In the genomic region with DNA sequence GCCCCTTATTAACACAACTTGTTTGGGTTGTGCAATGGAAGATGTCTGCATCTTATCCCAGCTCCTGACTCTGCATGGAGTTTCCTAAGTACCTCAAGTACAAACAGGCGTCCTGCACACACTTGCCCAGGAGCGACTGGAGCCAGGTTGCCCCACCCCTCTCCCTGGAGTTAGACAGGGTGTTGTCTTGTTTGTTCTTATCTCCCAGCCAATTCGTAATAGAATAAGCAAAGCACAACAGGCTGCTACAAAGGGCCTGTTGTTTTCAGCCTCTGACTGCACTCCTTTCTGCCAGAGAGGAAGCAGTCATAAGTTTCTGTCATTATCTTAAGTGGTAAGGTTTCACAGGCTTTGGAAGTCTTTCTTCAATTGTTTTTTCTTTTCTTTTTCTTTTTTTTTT, we compare ENCODE assay signal across 10 mouse cellular contexts.
DNase-seq lines count a peak whose midpoint lies in the region; ATAC-seq and TF ChIP-seq lines count a peak whose summit lies in the region.
"Had no signal": no experiment of that assay in that cellular context is flagged by ENCODE, and none has a peak within 500 bp of the region (broad histone marks: within the 10 kb centered on the region; RNA-seq: fewer than 3 reads in every experiment).

No protein-coding gene starts in this region.

- no peaks in the 10 kb centered on the region for H3K36me3 ChIP-seq in hindbrain, postnatal 0 days (ENCODE audit: insufficient read depth, low read length)

- H3K4me3 ChIP-seq in hindbrain, postnatal 0 days (ENCODE audit: low read length) = no peak overlapping the region

- no peak overlapping the region for H3K27ac ChIP-seq in hindbrain, postnatal 0 days

- no peaks in the 10 kb centered on the region for H3K4me1 ChIP-seq in hindbrain, postnatal 0 days (ENCODE audit: insufficient read depth, low read length)

- TF ChIP-seq CTCF in hindbrain, postnatal 0 days (IDR thresholded peaks at IDR 0.05; ENCODE audit: low read depth) = no peak

- no peak overlapping the region for H3K9ac ChIP-seq in hindbrain, postnatal 0 days (replicated peaks; ENCODE audit: low read length)

- 42% methylated on average over 3 of the region's 3 CpGs for WGBS in hindbrain, postnatal 0 days

- no peaks in the 10 kb centered on the region for H3K9me3 ChIP-seq in hindbrain, postnatal 0 days (ENCODE audit: low read length)

- no peak overlapping the region for H3K4me2 ChIP-seq in hindbrain, postnatal 0 days (ENCODE audit: low read depth, low read length)

- H3K27me3 ChIP-seq in hindbrain, postnatal 0 days (ENCODE audit: insufficient read depth, low read length) = no peaks in the 10 kb centered on the region
- H3K27me3 ChIP-seq: Patski had no signal

- DNase-seq in gastrocnemius, adult 18-20 months (ENCODE audit: low spot score) = peak; percentile 48
- no peak for DNase-seq in gastrocnemius, postnatal 4 days (ENCODE audit: low spot score in 2 of 2)
- DNase-seq in gastrocnemius, adult 8-10 months (ENCODE audit: low spot score in 2 of 2) = peak; percentile 27
- DNase-seq in heart, postnatal 4 days = peak; percentile 31
- no peak for DNase-seq in hindbrain, postnatal 0 days (ENCODE audit: low spot score)
- DNase-seq in kidney, postnatal 14 days = no peak
- DNase-seq in retina, embryonic 14.5 days (ENCODE audit: low spot score) = no peak

- ATAC-seq in megakaryocyte-erythroid progenitor cell, adult 5-6 weeks (replicated peaks; ENCODE audit: low FRiP score, low TSS enrichment, poor library complexity, severe bottlenecking) = peak; percentile 91
- no peak for ATAC-seq in hindbrain, postnatal 0 days
- ATAC-seq: hindbrain, embryonic 16.5 days; Patski had no signal

Comparison
In these comparisons a context has a peak if more than half of its experiments do, and no peak if none do; other contexts are left out.
1. DNase-seq: peak in gastrocnemius, adult 18-20 months (single experiment), gastrocnemius, adult 8-10 months (2 of 2) and heart, postnatal 4 days (single experiment); none in gastrocnemius, postnatal 4 days (0 of 2), hindbrain, postnatal 0 days (single experiment), kidney, postnatal 14 days (single experiment) and retina, embryonic 14.5 days (single experiment).